Mouse (Mus musculus): Measurements from ENCODE around the gene Sema4c. TPM values are rescaled to one million over a fixed set of nuclear protein-coding genes. Genes with fewer than 3 reads are reported as not detected.

Gene Sema4c
- total and polyA plus RNA-seq, 3 experiments, result 0.19 to 1.4 TPM; not detected in 1

- H3K27me3 ChIP-seq (ENCODE audit: control insufficient read depth in 1 of 2, insufficient read depth in 2 of 2, low read length in 2 of 2), result no peaks in the 10 kb centered on the region; a peak in 1 of 4 replicates
- DNase-seq (ENCODE audit: low read depth, low spot score), result no peak
- no peaks in the 10 kb centered on the region for H3K36me3 ChIP-seq (ENCODE audit: control insufficient read depth in 1 of 2, insufficient read depth in 2 of 2, low read length in 2 of 2)
- H3K9me3 ChIP-seq (replicated peaks; ENCODE audit: insufficient read depth, low read length), result no peaks in the 10 kb centered on the region
- no peaks in the 10 kb centered on the region for H3K79me2 ChIP-seq (ENCODE audit: control insufficient read depth, insufficient read depth, low read length, poor library complexity)
- H3K4me3 ChIP-seq (ENCODE audit: control insufficient read depth in 1 of 2, insufficient read depth in 1 of 2, low read depth in 2 of 2, low read length in 2 of 2), result no peak overlapping the region
- TF ChIP-seq MYB (IDR thresholded peaks at IDR 0.05; ENCODE audit: low read depth, low read length) (no peak), KAT2A (conservative IDR thresholded peaks at IDR 0.05; ENCODE audit: low read depth, low read length) (no peak)
- H3K4me1 ChIP-seq (ENCODE audit: control insufficient read depth in 1 of 2, insufficient read depth in 2 of 2, low read length in 2 of 2), result no peaks in the 10 kb centered on the region
- H3K27ac ChIP-seq (ENCODE audit: control insufficient read depth, low read depth, low read length), result no peak overlapping the region
- no peak overlapping the region for H3K9ac ChIP-seq (ENCODE audit: control insufficient read depth, low read depth, low read length, poor library complexity, severe bottlenecking)
Measured at GRCm38 (mm10) chr1:36583408-36584116, 25.4 kb upstream of the Sema4c start.

DNA sequence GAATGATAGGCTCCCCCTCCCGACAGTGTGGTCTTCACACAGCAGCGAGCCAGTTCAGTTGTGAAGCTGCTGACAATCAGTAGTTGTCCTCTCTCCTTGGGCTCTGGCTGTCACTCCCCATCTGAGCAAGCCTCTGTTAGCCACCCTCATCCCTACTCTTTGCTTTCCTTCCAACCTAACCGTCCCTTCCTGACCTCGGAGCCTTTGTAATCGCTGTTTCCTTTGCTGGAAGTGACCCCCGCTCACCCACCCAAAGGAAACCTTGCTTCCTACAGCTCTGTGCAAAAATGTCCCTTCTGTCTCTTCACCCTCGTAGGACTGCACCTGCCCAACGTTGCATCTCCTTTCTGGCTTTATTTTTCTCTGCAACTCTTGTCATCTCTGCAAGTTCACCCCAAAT, 24.1 kb upstream of the Sema4c start:
- no peaks in the 10 kb centered on the region for H3K9me3 ChIP-seq (replicated peaks; ENCODE audit: insufficient read depth, low read length)
- no peak for DNase-seq (ENCODE audit: low read depth, low spot score)
- no peak overlapping the region for H3K27ac ChIP-seq (ENCODE audit: control insufficient read depth, low read depth, low read length)
- H3K9ac ChIP-seq (ENCODE audit: control insufficient read depth, low read depth, low read length, poor library complexity, severe bottlenecking), result no peak overlapping the region
- no peaks in the 10 kb centered on the region for H3K4me1 ChIP-seq (ENCODE audit: control insufficient read depth in 1 of 2, insufficient read depth in 2 of 2, low read length in 2 of 2)
- H3K79me2 ChIP-seq (ENCODE audit: control insufficient read depth, insufficient read depth, low read length, poor library complexity), result no peaks in the 10 kb centered on the region
- no peak for TF ChIP-seq JUND (IDR thresholded peaks at IDR 0.05; ENCODE audit: low read depth, low read length)
- no peak for TF ChIP-seq RCOR1 (IDR thresholded peaks at IDR 0.05; ENCODE audit: low read depth, low read length)
- TF ChIP-seq HCFC1 (IDR thresholded peaks at IDR 0.05; ENCODE audit: low read depth, low read length), result no peak
- no peak for TF ChIP-seq MXI1 (IDR thresholded peaks at IDR 0.05; ENCODE audit: low read depth, low read length)
- no peak for TF ChIP-seq SMC3 (IDR thresholded peaks at IDR 0.05; ENCODE audit: low read depth, low read length)
- no peak for TF ChIP-seq POLR2A (IDR thresholded peaks at IDR 0.05; ENCODE audit: control insufficient read depth in 1 of 2, insufficient read depth in 1 of 2, low read depth in 1 of 2, low read length in 2 of 2, poor library complexity in 1 of 2)
- no peak for TF ChIP-seq E2F4 (IDR thresholded peaks at IDR 0.05; ENCODE audit: borderline replicate concordance, low read depth, low read length)
- no peak for TF ChIP-seq ELF1 (IDR thresholded peaks at IDR 0.05; ENCODE audit: low read depth, low read length)
- TF ChIP-seq RAD21 (IDR thresholded peaks at IDR 0.05; ENCODE audit: low read depth, low read length), result no peak
- no peak for TF ChIP-seq POLR2AphosphoS5 (IDR thresholded peaks at IDR 0.05; ENCODE audit: borderline replicate concordance, low read depth, low read length)
- TF ChIP-seq POLR2AphosphoS2 (IDR thresholded peaks at IDR 0.05; ENCODE audit: low read length), result no peak
- TF ChIP-seq MEF2A (IDR thresholded peaks at IDR 0.05; ENCODE audit: extremely low read depth, insufficient replicate concordance, low read depth, low read length, poor library complexity, severe bottlenecking), result no peak
- TF ChIP-seq CHD1 (IDR thresholded peaks at IDR 0.05; ENCODE audit: low read depth, low read length), result no peak
- no peaks in the 10 kb centered on the region; a peak in 1 of 4 replicates for H3K27me3 ChIP-seq (ENCODE audit: control insufficient read depth in 1 of 2, insufficient read depth in 2 of 2, low read length in 2 of 2)
- H3K36me3 ChIP-seq (ENCODE audit: control insufficient read depth in 1 of 2, insufficient read depth in 2 of 2, low read length in 2 of 2), result no peaks in the 10 kb centered on the region
- no peak overlapping the region for H3K4me3 ChIP-seq (ENCODE audit: control insufficient read depth in 1 of 2, insufficient read depth in 1 of 2, low read depth in 2 of 2, low read length in 2 of 2)
